Mouse (Mus musculus): ENCODE data around the gene Eef1a2.

The Eef1a2 gene

DNA sequence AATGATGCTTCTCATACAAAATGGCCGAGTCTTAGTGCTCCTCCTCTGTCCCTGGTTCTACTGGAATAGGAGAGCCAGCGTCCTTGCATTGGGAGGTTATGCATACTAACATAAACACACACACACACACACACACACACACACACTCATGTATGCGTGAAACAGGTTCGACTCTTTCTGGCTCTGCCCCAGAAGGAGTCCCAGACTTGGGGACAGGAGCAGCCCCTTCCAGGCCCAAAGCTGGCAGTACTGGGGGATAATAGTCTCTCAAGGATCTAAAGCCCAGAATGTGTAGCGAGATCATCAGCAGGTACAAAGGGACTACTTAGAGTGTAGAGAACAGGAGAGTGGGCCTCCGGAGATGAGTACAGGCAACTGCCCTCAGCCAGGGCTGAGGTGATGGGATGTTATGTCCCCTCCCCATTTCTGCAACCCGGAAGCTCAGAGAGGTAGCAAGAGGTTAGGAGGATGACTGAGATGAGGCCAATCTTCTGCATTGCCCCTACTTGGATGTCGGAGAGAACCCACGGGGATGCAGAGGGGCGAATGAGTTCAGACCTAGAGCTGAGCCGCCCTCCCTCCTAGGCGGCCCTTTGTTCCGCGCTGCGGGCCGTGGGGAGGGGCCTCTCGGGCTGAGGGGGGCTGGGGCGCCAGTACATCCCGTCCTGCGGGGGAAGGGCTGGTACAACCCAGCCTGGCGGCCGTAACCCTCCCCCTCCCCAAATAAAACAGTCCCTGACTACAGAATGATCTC, 22.8 kb downstream of the Eef1a2 start:
- DNase-seq (ENCODE audit: low read depth, low spot score): no peak

DNA sequence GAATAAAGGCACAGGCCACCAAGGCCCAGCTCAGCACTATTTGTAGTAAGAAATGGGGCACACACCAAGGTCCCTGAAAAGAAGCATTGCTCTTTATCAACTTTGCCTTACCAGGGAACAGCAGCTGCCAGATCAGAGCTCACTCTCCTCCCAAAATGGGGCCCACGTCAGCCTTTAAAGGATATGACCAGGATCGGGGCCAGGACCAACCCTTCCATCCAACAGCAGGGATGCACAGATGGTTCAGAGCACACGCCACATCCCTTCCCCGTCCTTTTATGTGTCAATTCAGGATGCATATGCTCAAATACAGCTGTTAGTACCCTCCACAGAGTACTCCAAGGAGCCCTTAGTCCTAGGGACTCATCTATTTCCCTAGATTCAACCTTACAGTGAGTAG, 26.6 kb downstream of the Eef1a2 start:
- DNase-seq (ENCODE audit: low read depth, low spot score): no peak

DNA sequence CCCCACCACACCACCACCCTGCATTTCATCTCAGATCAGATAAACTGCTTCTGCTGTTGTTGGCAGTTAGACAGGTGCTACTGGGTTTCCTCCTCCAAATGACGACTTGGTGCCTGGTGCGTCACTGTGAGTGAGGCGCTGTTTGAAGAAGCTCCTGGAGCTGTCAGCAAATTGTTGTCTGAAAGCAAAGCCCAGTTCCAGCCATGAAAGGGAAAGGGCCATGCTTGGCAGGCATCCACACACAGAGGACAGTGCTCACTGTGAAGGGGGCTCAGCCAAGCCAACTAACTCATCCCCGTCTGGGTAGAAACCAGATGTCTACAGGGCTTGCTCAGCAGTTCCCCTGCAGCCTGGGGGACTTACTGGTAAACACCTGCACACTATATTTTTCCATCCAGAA, 27.9 kb downstream of the Eef1a2 start:
- no peak for DNase-seq (ENCODE audit: low read depth, low spot score)

DNA sequence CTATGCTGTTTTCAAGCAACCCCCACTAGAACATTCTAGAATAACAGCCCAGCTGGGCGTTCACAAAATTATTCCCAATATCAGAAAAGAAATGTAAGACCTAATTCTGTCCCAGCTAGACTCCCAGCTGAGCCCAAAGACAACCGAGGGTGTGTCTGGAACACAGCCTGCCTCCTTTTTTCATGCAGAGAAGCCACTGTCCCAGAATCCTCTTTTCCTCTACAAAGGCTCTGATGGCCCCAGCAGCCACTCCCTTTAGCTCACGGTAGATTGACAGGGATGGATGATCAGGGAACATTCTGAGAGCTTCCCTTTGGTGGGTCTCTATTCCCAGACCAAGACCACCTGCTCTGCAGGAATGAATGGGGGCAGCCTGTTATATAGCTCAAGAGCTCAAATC, 29.0 kb downstream of the Eef1a2 start:
- no peak for DNase-seq (ENCODE audit: low read depth, low spot score)

DNA sequence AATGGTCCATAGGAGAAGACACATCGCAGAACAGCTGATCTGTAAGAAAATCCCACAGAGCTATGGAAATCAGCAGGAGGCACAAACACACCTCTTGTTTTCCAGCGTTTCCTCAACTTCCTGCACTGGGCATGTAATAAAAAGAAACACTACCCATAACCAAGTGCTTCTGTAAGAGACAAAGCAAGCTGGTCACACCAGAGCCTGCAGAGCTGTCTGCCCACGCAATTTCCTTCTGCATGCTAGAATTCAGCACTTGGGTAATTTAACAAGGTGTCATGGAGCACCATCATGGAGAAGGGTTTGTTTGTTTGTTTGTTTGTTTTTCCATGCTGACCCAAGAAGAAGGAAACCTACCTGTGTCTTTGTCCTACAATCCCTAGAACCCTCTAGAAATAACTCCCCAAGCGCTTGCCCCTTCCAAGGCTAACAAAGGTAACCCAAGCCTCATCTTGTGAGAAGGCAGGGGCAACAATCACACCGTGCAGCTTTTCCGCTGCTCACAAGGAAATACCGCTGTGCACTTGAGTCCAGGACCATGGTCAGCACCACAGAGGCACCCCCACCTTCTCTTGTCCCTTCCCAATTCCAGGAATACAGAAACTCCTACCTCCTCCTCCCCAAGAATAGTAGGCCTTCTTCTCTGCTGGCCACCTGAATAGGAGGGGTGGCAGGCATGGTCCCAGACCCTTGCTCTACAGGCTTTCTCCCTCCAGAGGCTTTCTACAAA, 30.9 kb downstream of the Eef1a2 start:
- DNase-seq (ENCODE audit: low read depth, low spot score): no peak

DNA sequence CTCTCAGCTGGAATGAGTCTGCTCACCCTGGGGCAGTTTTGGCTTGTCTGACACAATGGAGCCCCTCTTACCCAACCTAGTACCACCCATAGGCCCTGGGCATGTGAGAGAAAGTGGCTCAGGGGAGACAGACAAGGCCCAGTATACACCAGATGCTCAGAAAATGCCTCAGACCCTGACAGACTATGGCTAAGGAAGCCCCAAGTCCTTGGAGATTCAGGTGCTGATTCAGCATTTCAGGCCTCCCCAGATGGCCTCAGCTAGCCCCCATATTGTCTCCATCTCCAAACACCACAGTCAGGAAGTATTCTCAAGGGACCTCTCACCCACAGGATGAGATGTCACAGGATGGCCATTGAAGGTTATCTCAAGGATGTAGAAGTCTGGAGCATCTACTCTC, 34.2 kb downstream of the Eef1a2 start:
- DNase-seq (ENCODE audit: low read depth, low spot score): no peak

DNA sequence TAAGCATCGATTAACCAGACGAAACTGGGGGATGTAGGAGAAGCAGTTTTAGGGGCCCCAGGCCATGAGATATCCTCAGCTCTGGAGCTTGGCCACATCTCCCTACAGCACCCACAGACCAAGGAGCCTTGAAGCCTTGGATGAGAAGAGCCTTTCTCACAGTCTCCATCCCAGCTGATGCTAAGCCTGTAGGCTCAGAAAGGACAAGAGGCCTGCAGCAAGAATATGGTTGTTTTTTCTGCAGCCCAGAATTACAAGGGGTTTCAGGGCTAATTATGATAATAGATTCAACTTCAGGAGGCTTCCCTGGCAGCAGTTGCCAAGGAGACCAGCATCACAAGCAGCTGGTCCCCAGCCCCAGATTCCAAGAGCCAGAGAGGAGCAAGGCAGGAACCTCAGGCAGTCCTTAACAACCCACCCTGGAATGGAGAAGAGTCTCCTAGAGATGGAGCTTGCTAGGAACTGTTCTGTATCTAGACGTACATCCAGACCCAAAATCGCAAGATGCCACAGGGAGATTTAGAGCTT, 35.8 kb downstream of the Eef1a2 start:
- DNase-seq (ENCODE audit: low read depth, low spot score): no peak

DNA sequence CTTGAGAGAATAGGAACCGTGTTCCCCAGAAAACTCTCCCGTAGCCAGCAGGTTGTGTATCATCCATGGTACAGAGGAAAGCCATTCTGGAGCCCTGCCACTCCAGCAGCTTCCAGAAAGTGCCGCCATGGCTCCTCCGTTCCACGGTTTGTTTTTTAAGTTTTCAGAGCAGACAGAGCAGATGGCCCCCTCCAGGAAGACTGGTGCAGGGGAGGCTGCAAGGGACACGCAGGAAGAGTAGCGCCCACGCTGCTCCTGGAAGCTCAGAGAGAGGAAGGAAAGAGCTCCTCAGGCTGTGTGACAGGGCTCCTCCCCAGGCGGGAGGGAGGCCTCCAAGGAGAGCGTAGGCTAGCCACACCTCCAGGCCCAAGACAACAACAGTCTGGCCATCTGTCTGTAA, 36.9 kb downstream of the Eef1a2 start:
- no peak for DNase-seq (ENCODE audit: low read depth, low spot score)

DNA sequence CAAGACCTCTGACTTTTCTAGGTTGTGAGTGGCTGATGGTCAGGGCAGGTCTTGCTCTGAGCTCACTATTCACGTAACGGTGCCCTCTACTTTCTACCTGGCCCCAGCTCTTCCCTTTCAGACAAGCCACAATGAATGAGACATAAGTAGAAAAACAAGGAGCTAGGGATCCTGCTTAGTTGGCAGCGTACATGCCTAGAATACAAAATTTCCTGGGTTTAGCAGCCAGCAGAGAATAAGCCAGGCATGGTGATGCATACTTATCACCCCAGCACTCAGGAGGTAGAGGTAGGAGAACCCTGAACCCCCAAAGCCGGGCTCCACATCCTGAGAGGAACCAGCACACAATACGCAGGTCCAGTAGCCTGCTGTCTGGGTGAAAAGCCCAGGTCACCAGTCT, 40.4 kb downstream of the Eef1a2 start:
- no peak for DNase-seq (ENCODE audit: low read depth, low spot score)

DNA sequence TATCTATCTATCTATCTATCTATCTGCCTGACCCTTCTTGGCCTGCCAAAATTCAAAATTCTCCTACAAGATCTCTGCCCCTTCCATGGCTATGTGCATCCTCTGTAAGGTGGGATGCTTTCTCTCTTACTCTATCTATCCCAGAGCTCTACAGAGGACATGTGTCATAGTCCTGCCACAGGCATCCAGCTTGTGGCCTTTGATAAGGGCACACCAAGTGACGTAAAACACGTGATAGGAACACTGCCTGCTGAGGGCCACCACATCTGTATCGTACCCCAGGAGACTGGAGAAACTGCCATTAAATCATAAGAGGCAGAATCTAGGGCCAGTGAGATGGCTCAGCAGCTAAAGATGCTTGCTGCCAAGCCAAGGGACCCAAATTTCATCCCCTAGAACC, 41.4 kb downstream of the Eef1a2 start:
- no peak for DNase-seq (ENCODE audit: low read depth, low spot score)

DNA sequence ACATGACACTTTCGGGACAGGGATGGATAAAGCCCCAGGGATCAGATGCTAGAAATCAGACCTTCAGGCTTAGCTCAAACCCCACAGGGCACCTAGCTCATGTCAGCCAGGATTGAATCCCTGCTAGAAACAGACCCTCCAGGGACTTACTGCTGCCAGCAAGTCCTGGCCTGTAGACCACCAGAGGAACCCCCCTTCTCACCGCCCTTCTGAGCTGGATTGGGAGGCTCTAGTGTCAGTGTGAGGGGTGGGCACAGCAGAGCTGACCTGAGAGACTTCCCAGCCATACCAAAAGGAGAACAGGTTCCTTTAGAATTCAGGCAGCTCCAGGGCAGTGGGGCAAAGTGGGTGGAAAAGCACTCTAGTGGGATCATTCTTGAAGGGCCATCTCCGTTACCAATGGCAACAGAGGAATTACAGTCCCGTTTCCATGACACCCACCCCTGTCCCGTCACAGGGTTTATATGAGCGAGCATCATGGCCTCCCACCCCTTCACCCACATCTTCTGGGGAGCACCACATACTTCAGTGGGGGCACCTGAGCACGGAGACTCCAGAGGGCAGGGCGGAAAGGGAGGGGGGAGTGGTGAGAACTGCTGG, 43.0 kb downstream of the Eef1a2 start:
- DNase-seq (ENCODE audit: low read depth, low spot score): no peak

DNA sequence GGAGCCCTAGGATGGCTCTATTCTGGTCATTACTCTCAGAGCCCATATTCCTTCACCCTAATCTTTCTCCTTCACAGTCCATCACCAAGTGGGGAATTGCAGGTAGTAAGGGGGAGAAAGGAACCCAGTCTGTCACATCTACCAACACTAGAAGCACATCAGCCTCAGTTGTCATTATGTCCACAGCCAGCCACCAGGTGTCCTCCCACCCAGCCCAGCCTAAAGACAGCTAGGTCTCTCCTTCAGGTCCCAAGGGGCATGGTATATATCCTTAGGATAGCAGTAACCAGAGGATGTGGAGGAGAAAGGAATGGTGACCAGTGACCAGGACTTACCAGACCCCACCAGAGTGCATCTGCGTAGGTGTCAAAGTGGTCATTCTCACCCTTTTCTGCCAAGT, 45.1 kb downstream of the Eef1a2 start:
- DNase-seq (ENCODE audit: low read depth, low spot score): no peak

DNA sequence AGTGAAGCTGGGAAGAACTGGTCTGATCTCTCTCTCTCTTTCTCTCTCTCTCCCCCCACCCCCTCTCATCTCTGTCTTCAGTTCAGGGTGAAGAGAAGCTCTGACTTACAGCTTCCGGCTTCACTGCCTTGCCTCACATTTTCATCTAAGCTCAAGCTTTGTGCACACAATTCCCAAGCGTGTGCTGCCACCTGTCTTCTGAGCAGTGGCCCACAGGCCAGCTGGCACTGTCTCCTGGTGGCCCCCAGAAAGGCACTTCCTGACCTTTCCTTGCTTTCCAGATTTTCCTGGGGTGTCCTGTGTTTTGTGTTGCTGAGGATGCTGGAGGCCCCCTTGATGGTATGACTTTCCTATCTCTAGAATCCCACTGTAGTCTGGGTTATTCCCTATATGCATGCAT, 52.7 kb downstream of the Eef1a2 start:
- DNase-seq (ENCODE audit: low read depth, low spot score): no peak

DNA sequence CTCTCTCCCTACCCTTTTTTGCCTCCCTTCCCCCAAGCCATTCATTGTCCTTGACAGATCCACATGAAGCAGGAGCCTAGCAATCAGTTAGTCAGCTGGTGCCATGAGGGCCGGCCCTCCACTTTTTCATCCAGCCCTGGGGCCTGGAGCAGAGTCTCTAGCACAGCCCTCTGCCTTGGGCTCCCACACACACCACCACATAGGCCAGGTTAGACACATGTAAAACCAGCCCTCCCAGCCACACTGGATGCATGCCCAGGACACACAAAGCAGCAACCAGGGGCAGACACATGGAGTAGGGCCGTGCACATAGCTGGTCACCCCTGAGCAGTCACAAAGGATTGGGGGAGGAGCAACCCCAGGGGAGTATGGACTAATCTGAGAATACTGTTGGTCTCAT, 54.7 kb downstream of the Eef1a2 start:
- DNase-seq (ENCODE audit: low read depth, low spot score): no peak

DNA sequence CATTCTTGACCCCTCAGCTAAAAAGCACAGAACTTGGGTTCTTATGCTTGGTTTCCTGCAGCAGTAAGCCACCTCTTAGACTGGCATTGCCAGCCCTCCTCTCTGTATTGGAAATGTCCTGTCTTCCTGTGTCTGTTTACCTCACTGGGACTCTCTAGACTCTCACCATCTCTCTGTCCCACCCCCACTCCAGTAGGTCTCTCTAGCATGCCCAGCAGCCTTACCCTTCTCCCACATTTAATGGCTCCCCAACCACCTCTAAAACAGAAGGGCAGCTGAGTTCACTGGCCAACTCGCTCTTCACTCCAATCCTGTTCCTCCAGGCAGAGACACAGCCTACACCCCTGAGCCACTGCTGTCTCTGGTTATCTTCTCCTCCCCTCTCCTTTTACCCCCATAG, 55.2 kb downstream of the Eef1a2 start:
- DNase-seq (ENCODE audit: low read depth, low spot score): no peak

DNA sequence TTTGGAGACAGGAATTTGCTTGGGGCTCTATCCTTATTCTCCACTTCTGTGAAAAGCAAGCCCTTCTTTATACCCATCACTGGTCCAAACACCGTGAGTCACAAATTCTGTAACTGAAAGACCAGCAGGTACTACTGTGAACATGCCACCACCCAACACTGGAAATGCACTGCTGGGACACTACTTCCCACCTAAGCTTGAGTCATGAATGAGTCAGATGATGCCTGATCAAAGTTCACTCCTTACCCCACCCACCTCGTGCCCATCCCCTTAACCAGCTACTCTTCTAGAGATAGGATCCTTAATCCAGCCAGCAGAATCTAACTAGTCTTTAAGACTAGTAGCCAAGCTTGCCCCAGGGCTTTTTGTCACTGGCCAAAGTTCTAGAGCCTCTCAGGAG, 56.7 kb downstream of the Eef1a2 start:
- no peak for DNase-seq (ENCODE audit: low read depth, low spot score)

All from CD4-positive helper T cell, adult 2 months (primary cell).